ENCODE assay signal across 8 mouse cellular contexts in the genomic region with DNA sequence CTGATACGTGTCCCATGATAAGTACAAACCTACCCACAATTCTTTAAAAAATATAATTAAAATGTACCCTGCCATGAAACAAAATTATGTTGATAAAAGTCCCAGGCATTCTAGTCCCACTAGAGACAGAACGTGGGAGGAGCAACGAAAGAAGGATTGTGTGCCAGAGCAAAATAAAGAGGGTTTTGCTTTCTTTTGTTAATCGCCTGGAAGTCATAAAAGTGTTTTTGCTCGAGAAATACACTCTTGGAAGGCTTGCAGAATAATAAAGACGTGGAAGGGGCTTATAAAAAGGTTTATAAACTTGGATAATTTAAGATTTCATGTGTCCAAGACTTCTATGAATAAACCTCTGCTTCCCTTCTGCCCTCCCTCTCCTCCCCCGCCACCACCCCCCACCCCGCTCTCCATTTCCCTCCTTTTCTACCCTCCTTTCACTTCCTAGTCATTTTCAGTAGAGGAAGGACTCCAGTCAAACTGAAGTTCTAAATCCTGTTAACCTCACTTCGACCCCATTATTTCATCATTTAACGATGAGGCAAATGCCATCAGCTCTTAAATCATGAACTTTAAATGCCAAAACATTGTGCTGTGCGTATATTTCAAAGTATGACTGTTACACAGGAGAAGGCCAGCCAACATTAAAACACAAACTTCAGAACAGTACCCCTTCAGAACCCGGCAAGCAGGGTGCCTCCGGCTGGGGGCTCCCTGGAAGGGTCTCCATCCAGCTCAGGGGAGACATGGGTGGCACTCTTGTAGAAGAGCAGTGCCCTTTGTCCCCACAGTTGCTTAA. TPM values are rescaled to one million over a fixed set of nuclear protein-coding genes. Genes with fewer than 3 reads are reported as not detected.
A peak's percentile ranks its signal among the peaks of the same experiment; 100 is the strongest.
DNase-seq lines count a peak whose midpoint lies in the region; ATAC-seq lines count a peak whose summit lies in the region.

No protein-coding gene starts in this region.

- DNase-seq in embryo, embryonic 10.5 days (ENCODE audit: low spot score): peak; percentile 64
- no peak for DNase-seq in retina, postnatal 1 day
- DNase-seq in left cerebral cortex, postnatal 25 days (ENCODE audit: low spot score in 2 of 2): no peak
- no peak for DNase-seq in forebrain, embryonic 14.5 days (ENCODE audit: low spot score)

- 0 out of 2 replicates have a peak overlapping the region, but pooled peaks have one; percentile 18 for H3K4me2 ChIP-seq in heart, embryonic 15.5 days
- no peak overlapping the region for H3K4me2 ChIP-seq in heart, embryonic 11.5 days
- H3K4me2 ChIP-seq in kidney, embryonic 15.5 days: peak overlapping the region; percentile 27
- H3K4me2 ChIP-seq in forebrain, embryonic 14.5 days (ENCODE audit: low read length): no peak overlapping the region

- ATAC-seq in heart, embryonic 15.5 days (replicated peaks; ENCODE audit: insufficient number of reproducible peaks, insufficient read depth, low FRiP score, low read depth): peak; percentile 13; the same call in 1 of the 2 replicates
- ATAC-seq in heart, embryonic 11.5 days (replicated peaks; ENCODE audit: insufficient number of reproducible peaks, low FRiP score, low TSS enrichment): no peak
- peak; percentile 79 for ATAC-seq in kidney, embryonic 15.5 days (replicated peaks; ENCODE audit: low FRiP score)
- no peak for ATAC-seq in forebrain, embryonic 14.5 days

- peaks cover 24% of the 10 kb centered on the region for H3K4me1 ChIP-seq in heart, embryonic 15.5 days (replicated peaks)
- peaks cover 11% of the 10 kb centered on the region for H3K4me1 ChIP-seq in heart, embryonic 11.5 days (ENCODE audit: control insufficient read depth, insufficient read depth, low read length)
- peaks cover 28% of the 10 kb centered on the region for H3K4me1 ChIP-seq in kidney, embryonic 15.5 days
- H3K4me1 ChIP-seq in forebrain, embryonic 14.5 days (ENCODE audit: control insufficient read depth, insufficient read depth, low read length): peaks cover 21% of the 10 kb centered on the region

- no peaks in the 10 kb centered on the region for H3K9me3 ChIP-seq in heart, embryonic 15.5 days (replicated peaks)
- no peaks in the 10 kb centered on the region for H3K9me3 ChIP-seq in heart, embryonic 11.5 days (replicated peaks; ENCODE audit: control insufficient read depth, low read length)
- no peaks in the 10 kb centered on the region for H3K9me3 ChIP-seq in kidney, embryonic 15.5 days (replicated peaks)
- no peaks in the 10 kb centered on the region for H3K9me3 ChIP-seq in forebrain, embryonic 14.5 days (replicated peaks; ENCODE audit: control insufficient read depth, low read length)

- H3K36me3 ChIP-seq in heart, embryonic 15.5 days: no peaks in the 10 kb centered on the region
- no peaks in the 10 kb centered on the region for H3K36me3 ChIP-seq in heart, embryonic 11.5 days (ENCODE audit: control insufficient read depth, insufficient read depth, low read length)
- no peaks in the 10 kb centered on the region for H3K36me3 ChIP-seq in kidney, embryonic 15.5 days
- no peaks in the 10 kb centered on the region for H3K36me3 ChIP-seq in macrophage (ENCODE audit: inconsistent target)
- no peaks in the 10 kb centered on the region for H3K36me3 ChIP-seq in forebrain, embryonic 14.5 days (ENCODE audit: control insufficient read depth, insufficient read depth, low read length)

- intact Hi-C loops in left cerebral cortex, postnatal 25 days (cut with DNase I): no loop called here

- H3K4me3 ChIP-seq in heart, embryonic 15.5 days: no peak overlapping the region
- no peak overlapping the region for H3K4me3 ChIP-seq in heart, embryonic 11.5 days (ENCODE audit: low read depth, low read length)
- H3K4me3 ChIP-seq in kidney, embryonic 15.5 days (replicated peaks): no peak overlapping the region
- H3K4me3 ChIP-seq in macrophage (ENCODE audit: inconsistent target): no peak overlapping the region
- H3K4me3 ChIP-seq in forebrain, embryonic 14.5 days (ENCODE audit: low read depth, low read length): no peak overlapping the region

- peak overlapping the region; percentile 79 for H3K27ac ChIP-seq in heart, embryonic 15.5 days
- no peak overlapping the region for H3K27ac ChIP-seq in heart, embryonic 11.5 days (ENCODE audit: low read depth, low read length)
- peak overlapping the region; percentile 81 for H3K27ac ChIP-seq in kidney, embryonic 15.5 days
- peak overlapping the region; percentile 27 for H3K27ac ChIP-seq in macrophage
- H3K27ac ChIP-seq in forebrain, embryonic 14.5 days (ENCODE audit: low read depth, low read length): no peak overlapping the region

- no peaks in the 10 kb centered on the region for H3K79me2 ChIP-seq in macrophage (ENCODE audit: inconsistent target)

- no peak overlapping the region for H3K9ac ChIP-seq in heart, embryonic 15.5 days
- H3K9ac ChIP-seq in heart, embryonic 11.5 days (ENCODE audit: low read depth, low read length): no peak overlapping the region
- no peak overlapping the region for H3K9ac ChIP-seq in kidney, embryonic 15.5 days
- no peak overlapping the region for H3K9ac ChIP-seq in forebrain, embryonic 14.5 days (ENCODE audit: low read length)

- no peaks in the 10 kb centered on the region for H3K27me3 ChIP-seq in heart, embryonic 15.5 days
- no peaks in the 10 kb centered on the region for H3K27me3 ChIP-seq in heart, embryonic 11.5 days (ENCODE audit: control insufficient read depth, insufficient read depth, low read length)
- no peaks in the 10 kb centered on the region for H3K27me3 ChIP-seq in kidney, embryonic 15.5 days
- no peaks in the 10 kb centered on the region for H3K27me3 ChIP-seq in forebrain, embryonic 14.5 days (replicated peaks; ENCODE audit: control insufficient read depth, insufficient read depth, low read length)

- WGBS in heart, embryonic 15.5 days: 60% methylated on average over 13 of the region's 13 CpGs
- WGBS in heart, embryonic 11.5 days (ENCODE audit: insufficient replicate concordance): 69% methylated on average over 13 of the region's 13 CpGs
- 32% methylated on average over 13 of the region's 13 CpGs for WGBS in kidney, embryonic 15.5 days
- 31% methylated on average over 11 of the region's 13 CpGs for WGBS in macrophage (ENCODE audit: missing documents)
- 58% methylated on average over 13 of the region's 13 CpGs for WGBS in forebrain, embryonic 14.5 days

RNA-seq across cellular contexts. Expression of a gene that starts 54.8 kb away (rescaled TPM):
- polyA plus RNA-seq in heart, embryonic 15.5 days (2015; fragmentation: Nextera tagmentation; extraction: Ambion mirVana): 5.1 TPM in 2 replicates
- polyA plus RNA-seq in heart, embryonic 11.5 days (2014; fragmentation: Nextera tagmentation; extraction: Ambion mirVana): 3.5 and 5.8 TPM in 2 replicates
- polyA plus RNA-seq in kidney, embryonic 15.5 days (2015; fragmentation: Nextera tagmentation; extraction: Ambion mirVana): 3.4 and 3.9 TPM in 2 replicates
- 100 to 1,000 TPM in 4 of 26 experiments, 10 to 100 TPM in 22; 21.6 to 167 (median 43.8) TPM for total RNA-seq in macrophage (2018; cell fraction: chromatin; rRNA removed)
- total RNA-seq in macrophage (2018; cell fraction: cytosol; rRNA removed): 10 to 100 TPM in 6 of 26 experiments, 1 to 10 TPM in 20; 4.5 to 19.9 (median 6.5) TPM
- 10 to 100 TPM; 13.6 to 80.0 (median 25.7) TPM for total RNA-seq in macrophage (2018; cell fraction: nucleus; rRNA removed)
- polyA plus RNA-seq in macrophage (2018): 1.9 to 2.3 TPM (median 2.1 TPM) in 3 replicates
- total RNA-seq in left cerebral cortex, postnatal 25 days (2021): 10 to 100 TPM; 18.7 to 19.9 TPM
- 10.3 and 12.2 TPM in 2 replicates for polyA plus RNA-seq in forebrain, embryonic 14.5 days (2014; fragmentation: Nextera tagmentation; extraction: Ambion mirVana)

Comparison
In these comparisons a context has a peak if more than half of its experiments do, and no peak if none do; other contexts are left out.
1. ATAC-seq: peak in heart, embryonic 15.5 days (single experiment) and kidney, embryonic 15.5 days (single experiment); none in heart, embryonic 11.5 days (single experiment) and forebrain, embryonic 14.5 days (single experiment).
2. H3K27ac ChIP-seq: peak in heart, embryonic 15.5 days (single experiment), kidney, embryonic 15.5 days (single experiment) and macrophage (single experiment); none in heart, embryonic 11.5 days (single experiment) and forebrain, embryonic 14.5 days (single experiment).
3. H3K4me2 ChIP-seq: peak in heart, embryonic 15.5 days (single experiment) and kidney, embryonic 15.5 days (single experiment); none in heart, embryonic 11.5 days (single experiment) and forebrain, embryonic 14.5 days (single experiment).